Mouse (Mus musculus): ENCODE data around the gene Antxr1. TPM values are rescaled to one million over a fixed set of nuclear protein-coding genes. Genes with fewer than 3 reads are reported as not detected.

Antxr1 gene
- polyA plus RNA-seq, 2 experiments, result 0.27 to 0.75 TPM

DNA sequence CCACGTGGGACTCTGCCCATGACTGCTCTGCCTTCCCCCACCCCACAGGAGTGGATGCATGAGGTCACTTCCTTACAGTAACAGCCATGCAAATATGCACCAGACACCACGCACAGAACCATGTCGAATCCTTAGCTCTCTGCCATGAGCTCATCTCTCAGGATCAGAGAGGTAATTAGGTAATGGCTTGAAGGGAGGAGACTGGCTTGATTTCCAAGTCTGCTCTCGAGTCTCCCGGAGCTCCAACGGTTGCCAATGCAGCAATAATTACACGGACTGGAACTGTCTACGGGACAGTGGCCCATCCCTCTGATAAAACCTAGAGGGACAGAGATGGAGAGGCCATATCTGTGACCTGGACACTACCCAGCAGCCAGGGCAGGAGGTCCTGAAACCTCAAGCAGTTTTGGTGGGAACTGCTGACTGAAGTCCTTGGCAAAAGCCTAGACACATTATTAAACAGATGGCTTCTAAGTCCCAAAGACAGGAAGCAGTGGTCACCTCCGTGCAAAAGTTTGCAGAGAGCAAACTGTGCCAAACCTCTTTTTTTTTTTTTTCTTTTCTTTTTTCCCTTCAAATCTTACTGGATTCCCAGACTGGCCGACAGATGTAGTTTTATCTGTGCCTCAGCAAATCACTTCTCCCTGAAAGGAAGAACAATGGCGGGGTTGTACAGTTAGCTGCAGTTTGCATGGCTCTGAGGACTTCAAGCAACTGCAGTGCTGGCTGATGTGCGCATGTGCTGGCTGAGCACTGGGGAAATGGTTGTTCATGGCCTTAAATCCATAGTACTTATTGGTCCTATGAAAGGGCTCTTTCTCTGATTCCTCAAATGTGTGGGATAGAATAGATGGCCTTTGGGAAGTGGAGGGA is 174.0 kb downstream of the Antxr1 start:
- DNase-seq (ENCODE audit: low read depth in 3 of 3, low spot score in 3 of 3) (no peak), ATAC-seq (ENCODE audit: insufficient read depth) (no peak)
- Histone ChIP-seq H3K4me3 (ENCODE audit: insufficient read depth in 1 of 2, low read depth in 2 of 2, low read length in 2 of 2) (no peak overlapping the region), H3K9ac (replicated peaks) (no peak overlapping the region), H3K4me2 (ENCODE audit: low read depth) (no peak overlapping the region), H3K27me3 (ENCODE audit: control insufficient read depth, insufficient read depth, low read length) (no peaks in the 10 kb centered on the region), H3K36me3 (replicated peaks; ENCODE audit: control insufficient read depth, insufficient read depth, low read depth) (no peaks in the 10 kb centered on the region), H3K4me1 (replicated peaks; ENCODE audit: control insufficient read depth in 2 of 2, insufficient read depth in 2 of 2, low read length in 1 of 2) (no peaks in the 10 kb centered on the region), H3K27ac (no peak overlapping the region), H3K9me3 (ENCODE audit: control insufficient read depth, low read length) (no peaks in the 10 kb centered on the region)
- WGBS (ENCODE audit: insufficient replicate concordance), result 54% methylated on average over 12 of the region's 12 CpGs
- no peak for TF ChIP-seq EP300 (IDR thresholded peaks at IDR 0.05; ENCODE audit: low read depth)
- no peak for TF ChIP-seq CTCF (IDR thresholded peaks at IDR 0.05; ENCODE audit: low read depth)

- H3K27me3 ChIP-seq (ENCODE audit: control insufficient read depth, insufficient read depth, low read length), result no peaks in the 10 kb centered on the region
- no peak overlapping the region for H3K27ac ChIP-seq
- H3K9me3 ChIP-seq (ENCODE audit: control insufficient read depth, low read length), result no peaks in the 10 kb centered on the region
- TF ChIP-seq EP300 (IDR thresholded peaks at IDR 0.05; ENCODE audit: low read depth) (no peak), CTCF (IDR thresholded peaks at IDR 0.05; ENCODE audit: low read depth) (no peak)
- H3K4me1 ChIP-seq (replicated peaks; ENCODE audit: control insufficient read depth in 2 of 2, insufficient read depth in 2 of 2, low read length in 1 of 2), result no peaks in the 10 kb centered on the region
- ATAC-seq (ENCODE audit: insufficient read depth) (no peak), DNase-seq (ENCODE audit: low read depth in 3 of 3, low spot score in 3 of 3) (no peak)
- no peak overlapping the region for H3K4me2 ChIP-seq (ENCODE audit: low read depth)
- no peak overlapping the region for H3K9ac ChIP-seq (replicated peaks)
- H3K4me3 ChIP-seq (ENCODE audit: insufficient read depth in 1 of 2, low read depth in 2 of 2, low read length in 2 of 2), result no peak overlapping the region
- no peaks in the 10 kb centered on the region for H3K36me3 ChIP-seq (replicated peaks; ENCODE audit: control insufficient read depth, insufficient read depth, low read depth)
- 82% methylated on average over 5 of the region's 5 CpGs for WGBS (ENCODE audit: insufficient replicate concordance)
These were observed 175.4 kb downstream of the Antxr1 start for GRCm38 (mm10) chr6:87160196-87160595.

GRCm38 (mm10) chr6:87158062-87158623 is 177.5 kb downstream of the Antxr1 start:
- 64% methylated on average over 7 of the region's 7 CpGs for WGBS (ENCODE audit: insufficient replicate concordance)
- H3K4me2 ChIP-seq (ENCODE audit: low read depth), result no peak overlapping the region
- no peak overlapping the region for H3K9ac ChIP-seq (replicated peaks)
- H3K27me3 ChIP-seq (ENCODE audit: control insufficient read depth, insufficient read depth, low read length), result no peaks in the 10 kb centered on the region
- DNase-seq (ENCODE audit: low read depth in 3 of 3, low spot score in 3 of 3) (no peak), ATAC-seq (ENCODE audit: insufficient read depth) (no peak)
- H3K4me3 ChIP-seq (ENCODE audit: insufficient read depth in 1 of 2, low read depth in 2 of 2, low read length in 2 of 2), result no peak overlapping the region
- no peaks in the 10 kb centered on the region for H3K36me3 ChIP-seq (replicated peaks; ENCODE audit: control insufficient read depth, insufficient read depth, low read depth)
- H3K9me3 ChIP-seq (ENCODE audit: control insufficient read depth, low read length), result no peaks in the 10 kb centered on the region
- H3K4me1 ChIP-seq (replicated peaks; ENCODE audit: control insufficient read depth in 2 of 2, insufficient read depth in 2 of 2, low read length in 1 of 2), result peaks cover 3 to 5% of the 10 kb centered on the region in 2 experiments; a peak in 3 of 4 replicates
- TF ChIP-seq EP300 (IDR thresholded peaks at IDR 0.05; ENCODE audit: low read depth) (no peak), CTCF (IDR thresholded peaks at IDR 0.05; ENCODE audit: low read depth) (no peak)
- H3K27ac ChIP-seq, result no peak overlapping the region

DNA sequence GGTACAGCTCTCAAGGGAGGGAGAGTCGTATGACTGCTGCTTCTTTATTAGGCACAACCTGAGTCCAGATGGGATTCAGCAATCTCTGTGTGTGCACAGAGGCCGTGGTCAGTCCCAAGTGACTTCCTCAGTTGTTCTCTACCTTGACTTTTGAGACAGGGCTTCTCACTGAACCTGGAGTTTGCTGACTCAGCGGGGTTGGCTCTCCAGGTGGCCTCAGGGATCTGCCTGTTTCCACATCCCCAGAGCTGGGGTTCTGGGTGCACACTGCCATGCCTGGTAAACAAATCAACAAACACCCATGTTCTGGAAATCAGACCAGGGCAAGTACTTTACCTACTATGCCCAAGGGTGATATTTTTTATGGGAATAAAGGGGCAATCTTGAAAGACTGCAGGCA is 181.8 kb downstream of the Antxr1 start:
- H3K9me3 ChIP-seq (ENCODE audit: control insufficient read depth, low read length), result no peaks in the 10 kb centered on the region
- no peaks in the 10 kb centered on the region for H3K27me3 ChIP-seq (ENCODE audit: control insufficient read depth, insufficient read depth, low read length)
- TF ChIP-seq EP300 (IDR thresholded peaks at IDR 0.05; ENCODE audit: low read depth) (no peak), CTCF (IDR thresholded peaks at IDR 0.05; ENCODE audit: low read depth) (no peak)
- H3K4me3 ChIP-seq (ENCODE audit: insufficient read depth in 1 of 2, low read depth in 2 of 2, low read length in 2 of 2), result no peak overlapping the region
- 73% methylated on average over 3 of the region's 3 CpGs for WGBS (ENCODE audit: insufficient replicate concordance)
- no peak overlapping the region for H3K9ac ChIP-seq (replicated peaks)
- H3K4me2 ChIP-seq (ENCODE audit: low read depth), result no peak overlapping the region
- peaks cover 11 to 13% of the 10 kb centered on the region in 2 experiments for H3K4me1 ChIP-seq (replicated peaks; ENCODE audit: control insufficient read depth in 2 of 2, insufficient read depth in 2 of 2, low read length in 1 of 2)
- no peak overlapping the region for H3K27ac ChIP-seq
- DNase-seq (ENCODE audit: low read depth in 3 of 3, low spot score in 3 of 3), result no peak
- H3K36me3 ChIP-seq (replicated peaks; ENCODE audit: control insufficient read depth, insufficient read depth, low read depth), result no peaks in the 10 kb centered on the region
- ATAC-seq (ENCODE audit: insufficient read depth), result no peak

- ATAC-seq (ENCODE audit: insufficient read depth) (peak; percentile 13), DNase-seq (ENCODE audit: low read depth in 3 of 3, low spot score in 3 of 3) (no peak)
- Histone ChIP-seq H3K9ac (replicated peaks) (no peak overlapping the region; the same call in 1 of the 2 replicates), H3K27ac (no peak overlapping the region), H3K36me3 (replicated peaks; ENCODE audit: control insufficient read depth, insufficient read depth, low read depth) (no peaks in the 10 kb centered on the region), H3K4me2 (ENCODE audit: low read depth) (peak overlapping the region; percentile 43), H3K27me3 (ENCODE audit: control insufficient read depth, insufficient read depth, low read length) (no peaks in the 10 kb centered on the region; the same call in 1 of the 2 replicates), H3K9me3 (ENCODE audit: control insufficient read depth, low read length) (no peaks in the 10 kb centered on the region), H3K4me1 (replicated peaks; ENCODE audit: control insufficient read depth in 2 of 2, insufficient read depth in 2 of 2, low read length in 1 of 2) (peaks cover 11 to 13% of the 10 kb centered on the region in 2 experiments), H3K4me3 (ENCODE audit: insufficient read depth in 1 of 2, low read depth in 2 of 2, low read length in 2 of 2) (no peak overlapping the region)
- no peak for TF ChIP-seq EP300 (IDR thresholded peaks at IDR 0.05; ENCODE audit: low read depth)
- WGBS (ENCODE audit: insufficient replicate concordance), result 31% methylated on average over 7 of the region's 7 CpGs
These were observed 182.4 kb downstream of the Antxr1 start for GRCm38 (mm10) chr6:87153231-87153580.

Data from liver, embryonic 14.5 days (tissue).